Mouse (Mus musculus): ENCODE measurements around the gene Nek1.

GRCm38 (mm10) chr8:60947503-60947902 is 45.5 kb upstream of the Nek1 start:
- no peak for TF ChIP-seq CTCF (IDR thresholded peaks at IDR 0.05)
- TF ChIP-seq POLR2A (IDR thresholded peaks at IDR 0.05; ENCODE audit: insufficient read depth, low read depth, low read length) = no peak
- TF ChIP-seq EP300 (IDR thresholded peaks at IDR 0.05; ENCODE audit: insufficient read depth, low read depth, low read length) = no peak

Data from heart, adult 2 months (tissue).